Mouse (Mus musculus): ENCODE measurements at regions not wholly inside any gene's neighbourhood (a gene's known extent, or its start where the extent isn't known, plus 50 kb on each side); places are given as distances from the start of the nearest gene placed in this dataset.

DNA sequence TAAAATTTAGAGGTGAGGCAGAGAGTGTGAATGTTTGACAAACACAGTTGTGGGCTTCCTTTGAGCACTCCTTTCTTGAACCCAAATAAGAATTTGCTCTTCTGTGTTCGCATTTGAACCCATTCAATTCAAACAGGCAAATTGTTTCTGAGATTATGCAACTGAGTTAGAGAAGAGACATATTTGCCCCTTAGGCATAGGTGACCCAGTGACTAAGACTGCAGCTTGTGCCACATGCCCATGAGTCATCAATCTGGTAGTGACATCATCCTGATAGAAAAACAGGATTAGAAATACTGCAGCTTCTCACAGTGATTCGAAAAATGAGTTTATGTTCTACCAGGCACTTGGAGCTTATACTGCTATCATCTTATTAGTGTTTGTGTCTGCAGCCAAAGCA, 67.2 kb downstream of the Zfp622 start:
- TF ChIP-seq CTCF (IDR thresholded peaks at IDR 0.05; ENCODE audit: borderline replicate concordance, extremely low read depth, insufficient read depth, insufficient read length) (no peak), POLR2A (IDR thresholded peaks at IDR 0.05; ENCODE audit: borderline replicate concordance, extremely low read depth, insufficient read depth, insufficient read length, poor library complexity, severe bottlenecking) (no peak)

Data from brain, embryonic 14.5 days (tissue).